Mouse (Mus musculus): ENCODE data around the gene Ank.
A peak's percentile ranks its signal among the peaks of the same experiment; 100 is the strongest.

The Ank gene

DNA sequence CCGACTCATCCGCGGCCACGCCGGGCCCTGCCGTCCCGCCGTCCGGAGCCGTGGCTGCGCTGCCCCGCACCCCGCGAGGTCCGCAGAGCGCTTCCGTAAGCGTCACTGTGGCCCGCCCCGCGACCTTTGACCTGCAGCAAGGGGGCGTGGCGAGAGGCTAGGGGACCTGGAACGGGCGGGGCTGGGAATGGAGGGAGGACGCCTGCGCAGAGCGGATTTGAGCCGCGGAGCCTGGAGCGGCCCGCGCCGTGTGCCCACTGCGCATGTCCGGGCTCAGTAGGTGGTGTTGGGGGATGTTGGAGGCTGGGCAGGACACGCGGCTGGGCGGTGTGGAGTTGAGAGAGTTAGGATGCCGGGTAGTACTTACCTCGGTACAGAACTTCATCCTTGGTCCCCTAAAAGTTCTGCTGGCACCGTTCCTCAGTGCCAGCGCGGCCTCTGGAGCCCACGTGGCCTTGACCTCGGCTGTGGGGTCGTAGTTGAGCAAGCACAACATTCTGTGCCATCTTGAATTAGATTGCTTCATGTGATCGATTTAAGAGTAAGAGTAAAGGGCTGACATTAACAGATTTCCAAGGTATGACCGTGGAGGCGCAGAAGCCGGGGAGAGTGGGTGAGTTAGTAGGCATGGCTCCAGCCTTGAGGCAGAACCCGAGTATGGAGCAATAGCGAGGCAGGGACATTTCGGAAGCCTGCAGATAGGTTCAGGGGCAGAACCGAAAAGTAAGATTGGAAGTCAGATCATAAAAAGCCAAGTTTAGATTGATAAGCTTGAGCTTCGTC, 164.3 kb downstream of the Ank start, which contains the start of gene Otulin:
Gene Otulin (minus strand): TSS at position 93 of the 783 bp plus-strand sequence.
- DNase-seq (ENCODE audit: low read depth, low spot score) = peak; percentile 84

DNA sequence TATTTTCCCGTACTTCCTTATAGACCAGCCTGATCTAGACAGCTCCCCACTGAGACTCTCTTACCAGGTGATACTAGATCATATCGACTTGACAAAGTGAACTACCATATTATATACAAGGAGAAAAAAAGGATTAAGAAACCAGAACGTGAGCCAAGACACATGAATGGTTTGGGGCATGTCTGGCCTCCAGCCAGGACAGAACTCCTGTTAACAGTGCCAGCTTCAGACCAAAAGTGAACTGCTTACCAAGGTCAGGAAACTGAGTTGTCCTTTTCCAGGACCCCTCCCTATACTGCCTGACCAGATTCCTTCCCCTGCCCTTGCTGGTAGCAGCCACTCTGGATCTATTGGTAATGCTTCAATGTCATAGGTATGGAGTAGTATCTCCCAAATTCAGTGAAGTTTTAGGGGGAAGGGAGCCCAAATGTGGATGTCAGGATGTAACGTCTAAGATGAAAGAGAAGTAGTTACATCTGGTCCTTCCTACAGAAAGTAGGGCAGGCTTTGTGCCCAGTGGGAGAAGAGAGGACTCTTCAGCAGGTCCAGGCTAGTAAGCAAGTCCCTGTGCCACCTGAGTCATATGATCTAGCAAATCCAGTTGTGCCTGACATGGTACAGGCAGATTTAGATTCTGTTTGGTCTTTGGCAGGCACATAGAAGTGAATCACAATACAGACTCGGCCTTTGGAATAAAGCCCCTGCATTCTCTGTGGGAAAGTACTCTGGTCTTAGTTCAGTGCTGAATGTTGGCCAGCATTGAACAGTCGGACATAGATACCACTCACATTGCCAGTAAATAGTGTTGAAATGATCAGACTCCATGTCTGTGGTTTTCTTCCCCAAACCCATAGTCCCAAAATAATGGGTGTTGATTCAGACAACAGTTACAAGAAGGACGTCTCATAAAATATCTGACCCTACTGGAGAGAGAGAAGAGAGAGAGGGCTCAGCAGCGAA, 167.7 kb downstream of the Ank start:
- no peak for DNase-seq (ENCODE audit: low read depth, low spot score)

DNA sequence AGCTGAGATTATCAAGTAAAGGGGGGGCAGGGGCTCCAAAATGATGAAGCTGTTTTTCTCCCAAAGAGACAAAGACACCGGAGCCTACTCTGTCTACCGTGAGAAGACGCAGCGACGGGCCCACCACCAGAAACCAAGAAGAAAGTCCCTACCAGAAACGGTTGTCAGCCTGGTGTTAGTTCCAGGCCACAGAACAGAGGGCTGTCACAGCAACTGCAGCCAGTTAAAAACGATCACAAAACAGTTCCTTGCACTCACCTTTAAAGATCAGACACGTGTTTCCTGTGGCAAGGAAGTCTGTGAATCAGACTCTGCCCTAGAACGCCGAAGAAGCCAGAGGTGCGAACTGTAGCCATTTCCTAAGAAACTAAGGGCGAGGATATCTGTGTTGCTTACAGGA, 174.7 kb downstream of the Ank start:
- no peak for DNase-seq (ENCODE audit: low read depth, low spot score)

DNA sequence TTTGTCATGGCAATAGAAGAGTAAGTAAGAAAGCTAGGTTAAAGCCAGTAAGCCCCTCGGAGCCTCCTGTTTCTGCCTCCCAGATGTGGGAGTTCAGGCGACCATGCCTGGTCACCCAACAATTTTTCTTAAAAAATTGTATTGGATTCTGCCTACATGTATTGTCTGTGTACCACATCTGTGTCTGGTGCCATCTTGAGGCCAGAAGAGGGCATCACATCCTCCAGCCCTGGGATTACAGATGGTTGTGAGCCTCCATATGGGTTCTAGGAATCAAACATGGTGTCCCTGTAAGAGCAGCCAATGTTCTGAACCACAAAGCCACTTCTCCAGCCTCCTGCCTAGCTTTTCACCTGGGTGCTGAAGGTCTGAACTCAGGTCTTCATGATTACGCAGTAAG, 176.4 kb downstream of the Ank start:
- DNase-seq (ENCODE audit: low read depth, low spot score) = no peak
